Mouse (Mus musculus): Measurements from ENCODE around the gene Gstm1.

Gstm1 gene

DNA sequence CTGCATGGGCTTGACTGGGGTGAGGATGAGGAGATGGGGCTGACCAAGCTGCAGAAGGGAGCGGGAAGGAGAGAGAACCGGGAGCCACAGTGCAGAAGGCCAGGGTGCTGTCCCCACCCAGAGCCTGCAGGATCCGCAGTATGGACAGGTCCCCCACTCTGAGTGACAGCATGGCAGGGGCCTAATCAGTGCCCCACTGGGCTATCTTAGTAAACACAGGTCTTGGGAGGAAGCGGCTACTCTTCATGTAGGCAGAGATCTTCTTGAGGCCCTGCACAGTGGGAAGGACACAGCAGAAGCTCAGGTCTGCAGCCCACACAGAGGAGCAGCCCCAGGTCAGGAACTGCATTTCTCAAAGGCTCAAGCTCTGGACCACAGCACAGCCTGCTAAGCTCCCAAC, 53.7 kb downstream of the Gstm1 start:
- DNase-seq: no peak
